Mouse (Mus musculus) kidney, adult 9 months (tissue): ENCODE measurements around the gene Btbd9.

Experiments
- DNase-seq: peaks from one replicate; pipeline ENCODE4 v3.0.0; 2022

Gene Btbd9

GRCm38 (mm10) chr17:30445805-30446441, 130.4 kb downstream of the Btbd9 start:
- DNase-seq: no peak

DNA sequence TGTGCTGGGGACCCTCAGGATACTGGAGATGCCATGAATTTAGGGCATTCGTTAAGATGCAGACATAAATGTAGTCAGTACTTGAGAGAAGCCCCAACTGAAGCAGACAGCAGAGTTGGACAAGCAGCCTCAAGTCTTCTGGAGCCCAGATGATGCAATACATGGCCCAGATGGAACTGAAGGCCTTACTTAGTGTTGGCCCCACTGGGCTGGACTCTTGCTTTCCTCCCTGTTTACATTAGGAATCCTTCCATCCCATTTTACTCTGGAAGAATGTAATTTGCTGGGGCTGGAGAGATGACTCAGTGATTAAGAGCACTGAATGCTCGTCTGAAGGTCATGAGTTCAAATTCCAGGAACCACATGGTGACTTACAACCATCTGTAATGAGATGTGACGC, 136.6 kb downstream of the Btbd9 start:
- no peak for DNase-seq

DNA sequence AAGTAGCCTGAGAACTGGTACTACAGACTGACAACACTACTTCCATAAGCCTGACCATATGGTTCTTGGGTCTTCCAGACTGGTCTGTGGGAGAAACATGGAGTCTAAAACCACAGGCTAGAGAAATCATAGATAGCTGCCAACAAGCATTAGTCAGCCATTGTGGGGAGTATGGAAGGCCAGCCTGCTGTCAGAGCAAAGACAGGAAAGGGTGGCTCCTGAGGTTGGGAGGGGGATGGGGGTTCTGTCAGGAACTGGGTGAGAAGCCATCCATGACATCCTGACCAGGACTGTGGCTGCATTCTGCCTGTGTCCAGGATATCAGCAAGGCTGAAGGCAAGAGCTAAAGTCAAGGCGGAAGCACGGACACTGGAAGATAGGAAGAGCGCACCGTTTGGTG, 137.5 kb downstream of the Btbd9 start:
- peak; percentile 36 for DNase-seq

GRCm38 (mm10) chr17:30436021-30436461, 140.2 kb downstream of the Btbd9 start:
- DNase-seq: no peak

DNA sequence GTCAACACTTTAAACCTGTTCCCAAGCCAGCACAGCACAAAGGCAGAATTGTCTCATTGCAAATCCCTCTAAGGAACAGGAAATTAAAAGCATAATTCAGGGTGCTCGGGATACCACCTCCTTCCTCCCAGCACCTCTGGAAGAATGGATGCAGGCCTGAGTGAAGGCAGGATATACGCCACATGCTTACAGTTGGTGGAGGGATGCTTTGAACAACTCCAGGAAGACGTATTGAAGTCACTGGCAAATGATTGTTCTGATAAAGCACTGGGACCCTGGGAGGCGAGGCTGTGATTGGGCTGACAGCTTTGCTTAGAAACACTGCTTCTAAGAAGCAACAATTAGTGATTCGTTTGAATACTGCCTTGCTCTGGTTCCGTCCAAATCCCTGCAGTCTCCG, 140.8 kb downstream of the Btbd9 start:
- no peak for DNase-seq

- DNase-seq: no peak
Measured at GRCm38 (mm10) chr17:30432094-30432493, 144.2 kb downstream of the Btbd9 start.

DNA sequence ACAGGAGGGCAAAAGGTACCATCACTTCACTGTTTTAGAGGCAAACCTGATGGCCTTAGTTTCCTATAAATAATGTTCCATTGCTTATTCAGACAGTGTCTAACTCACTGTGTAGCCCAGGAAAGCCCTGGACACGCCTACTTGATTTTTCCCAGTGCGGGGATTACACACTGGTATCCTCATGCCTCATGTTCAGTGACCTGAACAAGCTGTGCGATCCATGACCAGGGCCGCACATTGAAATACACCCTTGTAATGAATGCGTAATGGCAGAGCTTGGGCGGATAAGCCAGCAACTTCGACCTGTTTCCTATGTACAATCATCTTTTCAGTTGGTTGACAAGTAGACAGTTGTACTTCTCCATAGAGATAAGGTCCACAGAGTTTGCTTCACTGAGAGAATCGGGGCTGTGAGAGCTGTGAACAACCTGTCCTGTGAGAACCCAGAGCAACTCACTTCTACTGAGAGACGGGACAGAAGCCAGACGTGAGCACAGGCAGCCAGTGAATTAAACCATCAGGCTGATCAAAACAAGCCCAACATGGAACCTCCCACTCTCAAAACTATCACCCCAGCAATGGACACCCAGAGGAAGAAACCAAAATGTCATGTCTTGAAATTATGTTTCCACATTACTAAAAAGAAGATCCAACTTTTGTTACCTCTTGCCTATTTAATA, 145.2 kb downstream of the Btbd9 start:
- peak; percentile 63 for DNase-seq

- DNase-seq: no peak
Measured at GRCm38 (mm10) chr17:30428661-30429060, 147.6 kb downstream of the Btbd9 start.

DNA sequence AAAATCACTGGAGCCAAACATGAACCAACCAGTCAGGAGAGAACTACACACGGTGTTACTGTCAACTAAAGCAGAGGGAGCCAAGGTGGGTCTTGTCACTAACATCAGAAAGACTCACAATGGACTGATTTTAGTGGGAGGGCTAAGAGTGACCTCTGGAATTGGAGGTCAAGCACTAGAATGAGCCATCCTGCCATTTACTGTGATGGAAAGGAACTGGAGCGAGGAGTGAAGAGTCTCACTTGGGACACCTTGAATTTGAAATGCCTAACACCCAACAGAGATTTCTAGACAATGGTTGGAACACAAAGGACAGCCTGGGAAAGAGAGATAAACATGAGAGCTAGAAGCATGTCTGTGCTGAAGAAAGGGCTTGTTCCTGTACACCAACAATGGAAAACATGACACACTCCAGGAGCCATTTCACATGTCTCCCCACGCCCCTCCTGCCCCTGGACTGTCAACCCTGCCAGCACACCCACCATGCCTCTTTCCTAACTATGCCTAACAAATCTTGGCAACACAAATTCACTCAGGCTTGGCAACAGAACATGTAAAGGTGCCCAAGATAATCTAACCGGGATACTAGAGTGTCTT, 152.9 kb downstream of the Btbd9 start:
- no peak for DNase-seq

DNA sequence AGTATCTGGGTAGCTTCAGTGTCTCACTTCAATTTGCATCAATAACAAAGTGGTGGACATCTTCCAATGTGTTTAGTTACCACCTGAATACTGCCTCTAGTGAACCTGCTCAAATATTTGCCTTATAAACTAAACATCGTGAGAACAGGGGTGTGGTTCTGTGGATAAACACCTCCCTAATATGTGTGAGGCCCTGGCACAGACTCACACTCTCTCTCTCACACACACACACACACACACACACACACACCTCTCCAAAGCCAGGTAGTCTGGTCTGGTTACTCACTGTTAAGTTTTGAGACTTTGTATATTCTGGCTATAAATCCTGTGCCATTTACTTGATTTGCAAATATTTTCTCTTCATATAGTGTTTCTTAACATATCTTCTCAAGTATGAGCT, 154.0 kb downstream of the Btbd9 start:
- DNase-seq: no peak

DNA sequence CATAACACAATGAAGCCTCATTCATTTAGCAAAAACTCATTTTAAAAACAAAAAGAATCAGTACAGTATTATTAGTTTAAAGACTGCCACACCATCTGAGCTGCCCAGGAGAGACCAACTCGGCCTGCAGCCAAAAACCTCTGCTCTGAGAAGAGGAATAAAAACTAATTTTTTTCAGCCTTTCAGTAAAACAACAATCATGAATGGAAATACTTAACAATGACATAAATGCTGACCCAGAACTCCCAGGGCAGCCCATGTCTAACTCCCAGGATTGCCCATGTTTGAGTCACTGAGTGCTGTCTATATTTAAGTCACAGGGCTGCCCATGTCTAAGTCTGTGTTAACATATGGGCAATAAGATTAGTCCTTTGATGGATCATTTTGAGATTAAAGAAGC, 155.0 kb downstream of the Btbd9 start:
- DNase-seq: no peak

GRCm38 (mm10) chr17:30419494-30419893, 156.8 kb downstream of the Btbd9 start:
- DNase-seq: no peak

- DNase-seq: no peak
Measured at GRCm38 (mm10) chr17:30418510-30418909, 157.8 kb downstream of the Btbd9 start.

DNA sequence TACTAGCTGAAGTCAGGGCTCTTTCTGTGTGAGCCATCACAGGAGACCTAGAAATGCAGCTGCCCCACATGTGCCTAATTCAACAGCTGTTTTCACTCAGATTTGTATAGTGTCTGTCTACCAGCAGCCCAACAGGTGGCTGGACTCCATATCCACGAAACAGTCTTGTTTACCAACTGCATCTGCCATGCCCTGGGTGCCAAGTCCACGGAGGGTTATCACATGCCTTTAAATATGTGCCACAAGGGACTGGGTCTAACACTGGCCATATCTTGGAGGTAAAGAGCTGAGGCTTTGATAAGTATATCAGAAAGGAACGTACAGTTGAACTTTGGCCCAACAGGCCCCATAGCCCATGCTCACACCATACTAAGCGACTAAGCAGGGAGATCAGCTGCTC, 159.2 kb downstream of the Btbd9 start:
- DNase-seq: no peak

GRCm38 (mm10) chr17:30415693-30416092, 160.6 kb downstream of the Btbd9 start:
- DNase-seq: no peak

DNA sequence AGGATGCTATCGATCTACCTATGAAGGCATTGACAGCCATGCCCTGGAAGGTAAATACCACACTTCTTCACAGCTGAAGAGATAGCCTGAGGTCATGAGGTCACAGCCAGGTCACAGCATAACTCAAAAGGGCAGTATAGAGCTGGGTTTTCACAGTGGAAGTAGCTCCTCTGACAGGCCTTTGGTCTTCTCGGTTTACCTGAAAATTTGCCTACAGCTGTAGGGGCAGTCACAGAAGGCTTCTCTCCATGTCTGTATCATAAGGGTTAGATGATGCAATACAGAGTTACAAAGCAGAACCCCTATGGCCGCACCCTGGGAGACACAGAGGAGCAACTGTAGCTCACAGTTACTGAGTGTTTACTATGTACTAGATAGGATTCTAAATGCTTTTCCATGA, 163.3 kb downstream of the Btbd9 start:
- DNase-seq: no peak

DNA sequence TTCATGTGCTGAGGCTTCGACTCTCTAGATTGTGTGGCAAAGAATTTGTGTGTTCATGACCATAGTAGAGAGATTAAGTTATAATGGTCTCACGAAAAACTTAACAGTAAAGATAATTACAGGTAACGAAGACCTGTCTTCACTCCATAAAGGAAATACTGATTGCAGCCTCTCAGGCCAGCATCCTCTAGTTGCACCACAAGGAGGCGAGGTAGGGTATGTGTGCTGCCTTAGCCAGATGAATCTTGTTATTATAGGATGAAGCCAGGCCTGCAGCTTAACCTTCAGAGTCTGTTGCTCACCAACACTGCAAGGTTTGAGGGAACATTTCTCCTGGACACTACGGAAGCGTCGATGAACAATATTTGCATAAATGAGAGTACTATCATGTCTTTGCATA, 170.3 kb downstream of the Btbd9 start:
- DNase-seq: no peak

DNA sequence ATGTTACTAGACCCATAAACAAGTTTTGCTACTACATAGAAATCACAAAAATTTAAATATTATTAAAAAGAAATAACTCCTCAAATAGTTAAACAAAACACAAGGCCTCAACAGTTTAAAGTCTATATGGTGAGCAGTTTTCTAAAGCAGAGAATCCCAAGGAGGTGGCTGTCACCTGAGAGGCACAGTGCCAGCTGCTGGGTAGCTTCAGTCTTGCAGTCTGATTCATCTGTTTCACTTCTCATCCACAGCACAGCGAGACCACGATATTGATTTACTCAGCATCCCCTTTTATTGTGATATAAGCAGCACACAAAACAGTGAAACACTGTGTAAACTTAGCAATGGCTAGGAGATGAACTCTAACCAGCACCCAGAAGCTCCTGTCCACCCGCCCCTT, 173.4 kb downstream of the Btbd9 start:
- no peak for DNase-seq

GRCm38 (mm10) chr17:30395261-30395660, 181.0 kb downstream of the Btbd9 start:
- DNase-seq: no peak

- DNase-seq: no peak
Measured at GRCm38 (mm10) chr17:30392031-30392430, 184.3 kb downstream of the Btbd9 start.

- no peak for DNase-seq
Measured at GRCm38 (mm10) chr17:30391220-30391619, 185.1 kb downstream of the Btbd9 start.

- DNase-seq: peak; percentile 75
Measured at GRCm38 (mm10) chr17:30389686-30390085, 186.6 kb downstream of the Btbd9 start.

DNA sequence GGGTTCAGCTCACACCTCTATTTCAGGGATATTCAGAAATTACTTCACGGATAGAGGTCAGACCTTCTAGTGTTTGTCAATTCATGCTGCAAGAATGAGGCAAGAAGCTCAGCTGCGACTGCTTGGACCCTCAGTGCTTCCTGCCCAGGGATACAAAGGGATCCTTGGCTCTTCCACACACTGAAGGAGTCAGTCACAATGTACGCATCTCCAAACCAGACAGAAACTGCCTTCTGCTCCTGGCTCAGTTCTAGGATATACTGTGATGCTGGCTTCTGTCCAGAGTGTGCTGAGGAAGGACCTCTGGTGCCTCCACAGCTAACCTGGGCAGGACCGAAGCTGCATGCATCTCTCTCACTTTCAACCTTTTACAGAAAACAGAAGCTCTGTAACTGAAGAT, 187.5 kb downstream of the Btbd9 start:
- DNase-seq: no peak

DNA sequence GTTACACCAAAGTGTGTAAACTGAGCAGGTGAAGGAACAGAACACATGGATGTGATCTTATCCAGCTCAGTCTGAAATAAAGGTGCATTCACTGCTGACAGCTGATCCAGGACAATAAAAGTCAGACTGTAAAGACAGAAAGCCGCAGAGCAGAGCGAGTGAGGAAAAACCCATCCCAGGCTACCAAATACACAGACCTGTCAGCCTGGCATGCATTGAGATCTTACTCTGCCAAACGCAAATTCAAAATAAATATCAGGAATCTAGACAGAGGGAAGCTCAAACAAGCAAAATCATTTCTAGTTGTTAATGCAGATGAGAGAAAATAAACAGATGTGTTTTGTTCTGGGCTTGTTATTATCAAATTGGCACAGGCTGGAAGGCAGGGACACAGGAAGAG, 187.9 kb downstream of the Btbd9 start:
- DNase-seq: no peak

DNA sequence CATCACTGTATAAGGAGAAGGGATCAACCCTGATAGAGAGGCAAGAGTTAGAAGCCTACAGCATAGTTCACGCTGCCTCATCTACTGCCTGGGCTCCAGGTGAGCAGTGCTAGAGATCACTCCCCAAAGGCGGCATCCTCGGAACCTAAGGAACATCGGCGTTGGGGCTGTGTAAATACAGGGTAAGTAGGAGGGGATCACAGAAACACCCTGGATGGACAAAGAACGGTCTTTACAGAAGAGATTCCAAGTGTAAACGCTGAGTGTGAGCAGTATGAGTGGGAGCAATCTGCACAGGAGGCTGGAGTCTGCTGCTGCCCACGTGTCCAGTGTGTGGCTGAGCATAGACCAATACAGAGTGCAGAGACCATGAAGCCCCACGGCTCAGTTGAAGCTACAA, 190.0 kb downstream of the Btbd9 start:
- DNase-seq: no peak
